Mouse (Mus musculus) megakaryocyte, embryonic 14.5 days (primary cell): ENCODE measurements at regions not wholly inside any gene's neighbourhood (a gene's known extent, or its start where the extent isn't known, plus 50 kb on each side); places are given as distances from the start of the nearest gene placed in this dataset.

Experiments used
- FLI1 ChIP-seq: IDR thresholded peaks from 2 replicates; pipeline ENCODE4 v1.6.1; 2012; ENCODE audit warnings: low read length, inconsistent platforms, mixed read lengths
- GATA1 ChIP-seq: IDR thresholded peaks from 3 replicates; pipeline ENCODE4 v1.6.1; 2012; ENCODE audit warnings: mixed read lengths, low read length, inconsistent platforms, borderline replicate concordance

DNA sequence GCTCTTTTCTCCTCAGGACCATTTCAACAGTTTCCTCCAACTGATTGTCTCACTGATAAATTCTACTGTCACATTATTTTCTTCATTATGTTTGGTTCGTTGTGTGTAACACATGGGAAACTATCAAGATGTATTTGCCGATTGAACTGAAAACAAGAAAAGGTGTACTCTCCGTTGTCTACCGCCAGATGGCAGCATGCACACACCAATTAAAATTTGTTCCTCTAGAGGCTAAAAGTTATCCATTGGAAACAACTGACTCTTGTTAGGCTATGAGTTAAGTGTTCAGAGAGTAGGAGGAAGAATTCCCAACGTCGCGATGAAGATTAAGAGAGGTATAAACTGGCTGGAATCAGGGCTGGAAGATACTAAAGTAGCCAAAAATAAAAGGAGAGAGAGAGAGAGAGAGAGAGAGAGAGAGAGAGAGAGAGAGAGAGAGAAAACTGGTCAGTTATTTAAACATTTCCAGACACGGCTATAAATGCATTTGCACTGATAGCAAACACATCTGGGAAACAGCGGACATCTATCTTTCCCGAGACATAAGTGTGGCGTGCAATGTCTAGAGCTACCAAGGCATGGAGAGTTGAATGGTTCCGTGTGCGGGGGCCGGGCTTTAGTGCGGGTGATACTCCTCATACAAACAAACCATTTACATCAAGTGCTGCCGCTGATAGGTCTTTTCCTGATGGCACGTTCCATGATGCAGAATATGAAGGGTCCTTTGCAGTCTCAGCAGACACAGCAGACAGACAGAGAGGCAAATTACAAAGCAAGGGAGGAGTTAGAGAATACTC, 470.3 kb downstream of the Kcnj2 start:
- TF ChIP-seq GATA1 (no peak), FLI1 (no peak)
